ENCODE assay signal across 30 mouse cellular contexts in genomic region chr11:100819048-100819447, GRCm38 (mm10). TPM values are rescaled to one million over a fixed set of nuclear protein-coding genes. Genes with fewer than 3 reads are reported as not detected.
DNase-seq lines count a peak whose midpoint lies in the region; ATAC-seq and TF ChIP-seq lines count a peak whose summit lies in the region.
"Had no signal": no experiment of that assay in that cellular context is flagged by ENCODE, and none has a peak within 500 bp of the region (broad histone marks: within the 10 kb centered on the region; RNA-seq: fewer than 3 reads in every experiment).

No protein-coding gene starts in this region.

- H3K4me3 ChIP-seq in forebrain, embryonic 11.5 days (ENCODE audit: low read depth, low read length) = no peak overlapping the region
- H3K4me3 ChIP-seq in forebrain, postnatal 0 days (ENCODE audit: low read depth, low read length) = no peak overlapping the region
- peak overlapping the region; percentile 52 for H3K4me3 ChIP-seq in erythroblast, embryonic 14.5 days (replicated peaks)
- H3K4me3 ChIP-seq in liver, embryonic 13.5 days (replicated peaks) = no peak overlapping the region
- no peak overlapping the region for H3K4me3 ChIP-seq in midbrain, embryonic 16.5 days (ENCODE audit: low read depth, low read length)
- H3K4me3 ChIP-seq: embryonic facial prominence, embryonic 12.5 days; layer of hippocampus, adult 2 months; myocyte; neural tube, embryonic 15.5 days; stomach, embryonic 15.5 days had no signal

- no peak overlapping the region for H3K9ac ChIP-seq in forebrain, embryonic 11.5 days (ENCODE audit: low read length)
- no peak overlapping the region for H3K9ac ChIP-seq in forebrain, postnatal 0 days
- H3K9ac ChIP-seq in liver, embryonic 13.5 days = no peak overlapping the region; the same call in 1 of the 2 replicates
- H3K9ac ChIP-seq in midbrain, embryonic 16.5 days (ENCODE audit: low read depth, low read length) = no peak overlapping the region
- H3K9ac ChIP-seq: embryonic facial prominence, embryonic 12.5 days; neural tube, embryonic 15.5 days; stomach, embryonic 15.5 days had no signal

- WGBS in forebrain, embryonic 11.5 days = 87% methylated on average over 8 of the region's 8 CpGs
- WGBS in forebrain, postnatal 0 days = 87% methylated on average over 8 of the region's 8 CpGs
- 57% methylated on average over 8 of the region's 8 CpGs for WGBS in liver, embryonic 13.5 days (ENCODE audit: insufficient replicate concordance)
- WGBS in midbrain, embryonic 16.5 days = 86% methylated on average over 8 of the region's 8 CpGs

- peak; percentile 20 for DNase-seq in forebrain, embryonic 11.5 days (ENCODE audit: low spot score)
- DNase-seq in forebrain, postnatal 0 days = no peak
- no peak for DNase-seq in liver, embryonic 13.5 days
- no peak for DNase-seq in urinary bladder, postnatal 10 days (ENCODE audit: low spot score)
- DNase-seq in MN1 (ENCODE audit: low spot score) = no peak
- DNase-seq: adrenal gland, postnatal 10 days; cerebellum, adult 9-11 months; kidney, adult 18-20 months; kidney, postnatal 14 days; layer of hippocampus, postnatal 36 days; lung, postnatal 10 days; midbrain, embryonic 14.5 days; right cerebral cortex, postnatal 25 days had no signal

- H3K4me2 ChIP-seq in forebrain, embryonic 11.5 days (ENCODE audit: low read depth, low read length, severe bottlenecking) = no peak overlapping the region
- H3K4me2 ChIP-seq in forebrain, postnatal 0 days (ENCODE audit: low read depth) = no peak overlapping the region
- H3K4me2 ChIP-seq in liver, embryonic 13.5 days = peak overlapping the region; percentile 47
- H3K4me2 ChIP-seq in midbrain, embryonic 16.5 days (ENCODE audit: low read length) = no peak overlapping the region
- H3K4me2 ChIP-seq: embryonic facial prominence, embryonic 12.5 days; neural tube, embryonic 15.5 days; stomach, embryonic 15.5 days had no signal

- H3K4me1 ChIP-seq in forebrain, embryonic 11.5 days (replicated peaks; ENCODE audit: control insufficient read depth, insufficient read depth, low read length) = no peaks in the 10 kb centered on the region
- H3K4me1 ChIP-seq in forebrain, postnatal 0 days (ENCODE audit: insufficient read depth) = no peaks in the 10 kb centered on the region
- H3K4me1 ChIP-seq in erythroblast, embryonic 14.5 days (ENCODE audit: control insufficient read depth) = peaks cover 79% of the 10 kb centered on the region
- peaks cover 94% of the 10 kb centered on the region for H3K4me1 ChIP-seq in liver, embryonic 13.5 days (replicated peaks)
- H3K4me1 ChIP-seq in midbrain, embryonic 16.5 days (ENCODE audit: control insufficient read depth, insufficient read depth, low read length) = peaks cover 2% of the 10 kb centered on the region; the same call in 1 of the 2 replicates
- H3K4me1 ChIP-seq: stomach, embryonic 15.5 days had no signal

- TF ChIP-seq CTCF in forebrain, postnatal 0 days (IDR thresholded peaks at IDR 0.05; ENCODE audit: low read depth) = no peak

- H3K27me3 ChIP-seq in forebrain, embryonic 11.5 days (ENCODE audit: control insufficient read depth, insufficient read depth, low read length) = no peaks in the 10 kb centered on the region
- H3K27me3 ChIP-seq in forebrain, postnatal 0 days (ENCODE audit: insufficient read depth, low read length) = no peaks in the 10 kb centered on the region; the same call in 1 of the 2 replicates
- no peaks in the 10 kb centered on the region for H3K27me3 ChIP-seq in erythroblast, embryonic 14.5 days (ENCODE audit: control insufficient read depth)
- no peaks in the 10 kb centered on the region for H3K27me3 ChIP-seq in liver, embryonic 13.5 days
- no peaks in the 10 kb centered on the region for H3K27me3 ChIP-seq in midbrain, embryonic 16.5 days (ENCODE audit: control insufficient read depth, insufficient read depth, low read depth, low read length)
- H3K27me3 ChIP-seq: embryonic facial prominence, embryonic 12.5 days; neural tube, embryonic 15.5 days; Patski; stomach, embryonic 15.5 days had no signal

- ATAC-seq in forebrain, embryonic 11.5 days (replicated peaks; ENCODE audit: low FRiP score) = no peak
- no peak for ATAC-seq in forebrain, postnatal 0 days
- ATAC-seq in liver, embryonic 13.5 days (ENCODE audit: low read depth) = no peak
- ATAC-seq in midbrain, embryonic 16.5 days = no peak
- ATAC-seq: hindbrain, postnatal 0 days; Patski had no signal

- no peaks in the 10 kb centered on the region for H3K36me3 ChIP-seq in forebrain, embryonic 11.5 days (ENCODE audit: control insufficient read depth, insufficient read depth, low read length)
- H3K36me3 ChIP-seq in forebrain, postnatal 0 days (ENCODE audit: insufficient read depth) = no peaks in the 10 kb centered on the region
- H3K36me3 ChIP-seq in erythroblast, embryonic 14.5 days (ENCODE audit: control insufficient read depth) = no peaks in the 10 kb centered on the region
- no peaks in the 10 kb centered on the region for H3K36me3 ChIP-seq in liver, embryonic 13.5 days
- H3K36me3 ChIP-seq in midbrain, embryonic 16.5 days (ENCODE audit: control insufficient read depth, insufficient read depth, low read length) = no peaks in the 10 kb centered on the region
- H3K36me3 ChIP-seq: embryonic facial prominence, embryonic 12.5 days; neural tube, embryonic 15.5 days; stomach, embryonic 15.5 days had no signal

- H3K9me3 ChIP-seq in forebrain, embryonic 11.5 days (ENCODE audit: control insufficient read depth, low read length) = no peaks in the 10 kb centered on the region
- no peaks in the 10 kb centered on the region for H3K9me3 ChIP-seq in forebrain, postnatal 0 days (ENCODE audit: low read length)
- no peaks in the 10 kb centered on the region for H3K9me3 ChIP-seq in erythroblast, embryonic 14.5 days (ENCODE audit: control insufficient read depth, low read length)
- H3K9me3 ChIP-seq in liver, embryonic 13.5 days (replicated peaks) = no peaks in the 10 kb centered on the region
- no peaks in the 10 kb centered on the region for H3K9me3 ChIP-seq in midbrain, embryonic 16.5 days (replicated peaks; ENCODE audit: control insufficient read depth, low read length, poor library complexity, severe bottlenecking)
- H3K9me3 ChIP-seq: embryonic facial prominence, embryonic 12.5 days; neural tube, embryonic 15.5 days; stomach, embryonic 15.5 days had no signal

- H3K27ac ChIP-seq in forebrain, embryonic 11.5 days (ENCODE audit: low read depth, low read length) = no peak overlapping the region
- H3K27ac ChIP-seq in forebrain, postnatal 0 days (ENCODE audit: low read depth, low read length) = no peak overlapping the region
- H3K27ac ChIP-seq in liver, embryonic 13.5 days = peak overlapping the region; percentile 74
- no peak overlapping the region for H3K27ac ChIP-seq in midbrain, embryonic 16.5 days (ENCODE audit: low read length)
- H3K27ac ChIP-seq: embryonic facial prominence, embryonic 12.5 days; hindbrain, postnatal 0 days; layer of hippocampus, adult 2 months; neural tube, embryonic 15.5 days; stomach, embryonic 15.5 days had no signal

RNA-seq across cellular contexts. Expression of gene Stat5b, which starts 31.5 kb away (rescaled TPM):
- 18.7 and 19.1 TPM in 2 replicates for polyA plus RNA-seq in forebrain, embryonic 11.5 days (2014; fragmentation: Nextera tagmentation; extraction: Ambion mirVana)
- 17.8 and 22.6 TPM in 2 replicates for total RNA-seq in forebrain, postnatal 0 days (2014; rRNA removed)
- 4.9 and 8.8 TPM in 2 replicates for polyA plus RNA-seq in forebrain, postnatal 0 days (2015; fragmentation: Nextera tagmentation; extraction: Ambion mirVana)
- polyA plus RNA-seq in erythroblast, embryonic 14.5 days (2012) = 0.67 and 0.90 TPM in 2 replicates
- 21.1 and 23.8 TPM in 2 replicates for polyA plus RNA-seq in liver, embryonic 13.5 days (2015; fragmentation: Nextera tagmentation; extraction: Ambion mirVana)
- polyA plus RNA-seq in midbrain, embryonic 16.5 days (2015; fragmentation: Nextera tagmentation; extraction: Ambion mirVana) = 17.5 and 22.9 TPM in 2 replicates

RNA-seq across cellular contexts. Expression of gene Stat5a, which starts 40.1 kb away (rescaled TPM):
- polyA plus RNA-seq in forebrain, embryonic 11.5 days (2014; fragmentation: Nextera tagmentation; extraction: Ambion mirVana) = 1.3 and 1.5 TPM in 2 replicates
- total RNA-seq in forebrain, postnatal 0 days (2014; rRNA removed) = 2.0 and 2.6 TPM in 2 replicates
- 1.1 and 1.6 TPM in 2 replicates for polyA plus RNA-seq in forebrain, postnatal 0 days (2015; fragmentation: Nextera tagmentation; extraction: Ambion mirVana)
- 0.17 and 0.25 TPM in 2 replicates for polyA plus RNA-seq in erythroblast, embryonic 14.5 days (2012)
- 11.1 and 14.6 TPM in 2 replicates for polyA plus RNA-seq in liver, embryonic 13.5 days (2015; fragmentation: Nextera tagmentation; extraction: Ambion mirVana)
- polyA plus RNA-seq in midbrain, embryonic 16.5 days (2015; fragmentation: Nextera tagmentation; extraction: Ambion mirVana) = 2.1 and 3.2 TPM in 2 replicates

RNA-seq across cellular contexts. Expression of gene Ghdc, which starts 48.3 kb away (rescaled TPM):
- 2.1 and 2.9 TPM in 2 replicates for polyA plus RNA-seq in forebrain, embryonic 11.5 days (2014; fragmentation: Nextera tagmentation; extraction: Ambion mirVana)
- total RNA-seq in forebrain, postnatal 0 days (2014; rRNA removed) = 6.1 and 7.3 TPM in 2 replicates
- polyA plus RNA-seq in forebrain, postnatal 0 days (2015; fragmentation: Nextera tagmentation; extraction: Ambion mirVana) = 1.8 and 4.4 TPM in 2 replicates
- polyA plus RNA-seq in erythroblast, embryonic 14.5 days (2012) = 0.20 and 0.58 TPM in 2 replicates
- 1.4 and 2.4 TPM in 2 replicates for polyA plus RNA-seq in liver, embryonic 13.5 days (2015; fragmentation: Nextera tagmentation; extraction: Ambion mirVana)
- 6.8 and 7.5 TPM in 2 replicates for polyA plus RNA-seq in midbrain, embryonic 16.5 days (2015; fragmentation: Nextera tagmentation; extraction: Ambion mirVana)

RNA-seq across cellular contexts. Expression of gene Hcrt, which starts 56.3 kb away (rescaled TPM):
- not detected in 2 replicates for polyA plus RNA-seq in forebrain, embryonic 11.5 days (2014; fragmentation: Nextera tagmentation; extraction: Ambion mirVana)
- 1.8 and 7.1 TPM in 2 replicates for total RNA-seq in forebrain, postnatal 0 days (2014; rRNA removed)
- polyA plus RNA-seq in forebrain, postnatal 0 days (2015; fragmentation: Nextera tagmentation; extraction: Ambion mirVana) = 2.6 and 8.0 TPM in 2 replicates
- polyA plus RNA-seq in erythroblast, embryonic 14.5 days (2012) = not detected in 2 replicates
- polyA plus RNA-seq in liver, embryonic 13.5 days (2015; fragmentation: Nextera tagmentation; extraction: Ambion mirVana) = not detected in 2 replicates
- polyA plus RNA-seq in midbrain, embryonic 16.5 days (2015; fragmentation: Nextera tagmentation; extraction: Ambion mirVana) = 2.5 and 4.6 TPM in 2 replicates
- total RNA-seq: adrenal gland, postnatal 10 days; gastrocnemius, postnatal 14 days; heart, adult 8-10 months; hematopoietic stem cell, adult 5-6 weeks; hindbrain, postnatal 0 days; layer of hippocampus, adult 2 months; layer of hippocampus, postnatal 36 days; megakaryocyte, adult 5-6 weeks had no signal
- polyA plus RNA-seq: activated CD4-positive, CD25-positive, alpha-beta regulatory T cell, adult 4 months; embryonic facial prominence, embryonic 12.5 days; heart, embryonic 16.5 days; limb, embryonic 14.5 days; midbrain, embryonic 14.5 days; myocyte; Patski; stomach, embryonic 15.5 days had no signal

RNA-seq across cellular contexts. Expression of gene Kcnh4, which starts 59.3 kb away (rescaled TPM):
- polyA plus RNA-seq in forebrain, embryonic 11.5 days (2014; fragmentation: Nextera tagmentation; extraction: Ambion mirVana) = 2.7 and 3.1 TPM in 2 replicates
- total RNA-seq in forebrain, postnatal 0 days (2014; rRNA removed) = 7.2 and 12.3 TPM in 2 replicates
- polyA plus RNA-seq in forebrain, postnatal 0 days (2015; fragmentation: Nextera tagmentation; extraction: Ambion mirVana) = 3.2 and 4.4 TPM in 2 replicates
- not detected in 2 replicates for polyA plus RNA-seq in erythroblast, embryonic 14.5 days (2012)
- not detected in 2 replicates for polyA plus RNA-seq in liver, embryonic 13.5 days (2015; fragmentation: Nextera tagmentation; extraction: Ambion mirVana)
- 11.4 and 12.3 TPM in 2 replicates for polyA plus RNA-seq in midbrain, embryonic 16.5 days (2015; fragmentation: Nextera tagmentation; extraction: Ambion mirVana)
- total RNA-seq: gastrocnemius, postnatal 14 days; heart, adult 8-10 months; hematopoietic stem cell, adult 5-6 weeks; megakaryocyte, adult 5-6 weeks had no signal
- polyA plus RNA-seq: heart, embryonic 16.5 days; thymus, postnatal 0 days had no signal
